Mouse (Mus musculus): ENCODE measurements around the gene Kbtbd12. TPM values are rescaled to one million over a fixed set of nuclear protein-coding genes. Genes with fewer than 3 reads are reported as not detected.

Gene Kbtbd12
- 1 to 10 TPM in 1 of 2 experiments, under 1 TPM in 1; 0.99 to 3.5 TPM for total RNA-seq (2021)
- long read RNA-seq, experiment 1 = 0 reads
- long read RNA-seq, experiment 2, partial matches to known transcripts = 0 of 1 reads
- long read RNA-seq, experiment 2, other reads (novel, unspliced or antisense) = 1 of 1 reads

- no peak for DNase-seq
Observed at GRCm38 (mm10) chr6:88637611-88638301, at the start of gene Kbtbd12. Kbtbd12 (minus strand) TSS chr6:88637950.

DNA sequence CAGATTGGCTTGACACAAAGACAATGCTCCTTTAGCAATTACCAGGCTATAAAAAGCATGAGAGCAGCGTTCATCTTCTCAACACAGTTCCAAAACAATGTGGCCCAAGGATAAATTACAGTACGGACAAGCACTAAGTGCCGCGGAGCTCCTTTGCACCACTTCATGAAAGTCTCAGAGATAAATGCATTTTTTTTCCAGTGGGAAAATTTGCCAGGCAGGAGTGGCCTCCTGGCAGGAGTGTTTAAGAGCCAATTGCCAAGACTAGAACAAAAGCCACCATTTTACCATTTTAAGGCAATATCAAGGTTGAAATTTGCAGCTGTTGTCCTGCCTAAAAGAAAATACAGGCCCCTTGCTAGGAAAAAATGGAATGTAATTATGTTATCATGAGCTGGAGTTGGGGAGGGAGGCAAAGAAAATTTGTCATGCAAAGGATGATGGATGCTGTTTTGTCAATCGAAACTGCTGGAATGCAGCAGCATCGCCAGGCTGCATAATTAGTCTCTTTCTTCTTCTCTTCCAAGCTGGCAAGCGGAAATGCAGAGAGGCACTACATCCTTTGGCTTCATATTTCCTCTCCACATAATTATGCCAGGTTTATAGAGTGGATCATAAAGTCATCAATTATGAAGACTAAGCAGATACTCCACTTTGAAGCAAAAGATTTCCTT is 45.8 kb upstream of the Kbtbd12 start:
- no peak for DNase-seq

DNA sequence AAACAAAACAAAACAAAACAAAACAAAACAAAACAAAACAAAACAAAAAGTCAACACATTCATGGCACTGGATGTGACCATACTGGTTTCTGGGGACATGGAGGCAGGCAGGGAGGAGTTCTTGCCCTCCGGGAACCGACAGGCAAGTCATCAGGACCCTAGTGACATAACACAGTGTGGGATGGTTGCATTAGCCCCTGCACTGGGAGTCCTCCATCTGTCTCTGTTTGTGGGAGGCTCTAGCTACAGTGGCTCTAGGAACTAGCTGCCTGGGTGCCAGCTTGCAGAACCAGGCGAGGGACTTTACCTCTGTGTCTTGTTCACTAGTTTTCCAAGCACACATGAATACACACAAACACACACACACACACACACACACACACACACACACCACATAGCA is 43.3 kb upstream of the Kbtbd12 start:
- DNase-seq = no peak

- DNase-seq = no peak
Observed at GRCm38 (mm10) chr6:88677738-88678137, 40.0 kb upstream of the Kbtbd12 start.

- no peak for DNase-seq
Observed at GRCm38 (mm10) chr6:88676753-88677736, 39.3 kb upstream of the Kbtbd12 start.

DNA sequence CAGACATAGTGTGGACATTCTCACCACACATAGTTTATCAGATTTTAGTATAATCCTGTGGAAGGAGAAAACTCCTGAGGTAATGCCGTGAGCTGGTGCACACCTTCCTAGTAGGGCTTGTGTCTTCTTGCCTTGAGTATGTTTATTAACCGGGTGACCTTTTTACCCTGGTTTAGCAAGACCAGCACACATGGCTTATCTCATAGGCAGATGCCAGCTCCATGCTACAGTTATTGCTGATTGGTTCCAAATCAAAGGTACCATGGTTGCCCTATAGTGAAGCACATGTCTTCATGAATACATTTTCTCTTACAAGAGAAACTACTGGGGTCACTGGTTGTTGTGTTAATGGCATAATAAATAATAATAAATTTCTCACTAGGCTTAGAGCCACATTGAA is 38.1 kb upstream of the Kbtbd12 start:
- no peak for DNase-seq

DNA sequence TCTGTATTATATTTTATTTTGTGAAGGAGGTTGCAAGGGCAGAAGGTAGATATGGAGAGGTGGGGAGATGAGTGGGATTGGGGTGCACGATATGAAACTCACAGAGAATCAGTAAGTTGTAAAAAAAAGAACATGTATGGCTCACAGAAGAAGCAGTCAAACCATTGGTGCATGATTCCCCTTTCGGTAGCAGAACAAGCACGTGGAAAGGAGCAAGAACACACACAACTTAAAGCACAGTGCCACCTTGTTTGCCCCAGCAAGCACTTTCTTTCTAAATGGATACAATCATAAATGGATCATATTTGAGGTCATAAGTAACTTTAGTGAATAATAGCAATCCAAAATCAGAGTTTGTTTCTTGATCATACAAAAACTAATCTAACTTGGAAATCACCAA is 24.5 kb upstream of the Kbtbd12 start:
- DNase-seq = no peak

DNA sequence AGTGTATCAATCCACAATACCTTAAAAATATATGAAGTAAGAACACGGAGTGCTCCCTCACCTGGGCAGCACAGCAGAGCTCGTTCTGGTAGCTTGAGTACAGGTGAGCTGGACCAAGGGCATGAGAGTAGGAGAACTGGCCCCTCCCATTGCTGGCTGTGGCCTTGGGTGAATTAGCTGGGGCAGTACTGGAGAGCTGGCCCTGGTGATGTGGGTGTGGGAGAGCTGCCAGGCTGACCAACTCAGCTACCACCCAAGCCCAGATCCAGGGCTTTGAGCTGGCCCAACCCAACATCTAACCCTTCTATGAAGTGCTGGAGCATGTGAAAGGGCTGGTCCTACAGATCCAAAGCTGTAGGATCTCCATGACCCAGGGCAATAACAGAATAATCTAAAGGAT is 23.9 kb upstream of the Kbtbd12 start:
- peak; percentile 37 for DNase-seq

DNA sequence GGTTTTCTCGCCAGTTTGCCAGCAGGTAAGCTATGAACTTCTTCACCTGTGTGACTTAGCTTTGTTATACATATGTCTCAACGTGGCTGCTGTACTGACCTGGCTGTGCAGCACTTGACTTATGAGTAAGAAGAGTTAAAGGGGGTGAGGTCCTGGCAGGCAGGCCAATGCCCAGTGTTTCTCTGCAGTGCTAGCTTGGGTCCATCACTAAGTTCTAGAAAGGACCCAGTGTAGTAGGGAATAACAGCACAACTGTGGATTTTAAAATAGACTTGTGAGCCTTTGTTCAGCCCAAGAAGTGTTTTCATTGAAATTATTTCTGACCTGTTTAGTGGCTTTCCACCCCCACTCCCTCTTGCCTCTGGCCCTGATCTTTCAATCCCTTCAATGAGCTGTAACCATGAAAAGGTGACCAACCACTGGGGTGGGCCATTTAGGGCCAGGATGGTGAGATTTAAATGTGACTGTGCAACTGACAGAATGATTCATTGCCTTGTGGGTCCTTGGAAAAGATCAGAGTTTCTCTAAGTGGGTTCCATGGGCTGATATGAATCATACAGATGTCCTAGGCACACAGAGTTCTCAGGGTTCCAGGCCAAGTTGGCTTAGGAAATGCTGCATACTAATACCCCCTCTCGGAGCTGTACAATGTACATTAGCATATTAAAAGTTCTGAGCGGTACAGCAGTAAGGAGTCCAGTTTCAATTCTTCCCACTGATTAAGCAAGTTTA is 10.0 kb upstream of the Kbtbd12 start:
- peak; percentile 48 for DNase-seq

GRCm38 (mm10) chr6:88644786-88645185 is 7.0 kb upstream of the Kbtbd12 start:
- DNase-seq = no peak

GRCm38 (mm10) chr6:88641346-88641920 is 3.7 kb upstream of the Kbtbd12 start:
- DNase-seq = no peak

GRCm38 (mm10) chr6:88640331-88640730 is 2.6 kb upstream of the Kbtbd12 start:
- DNase-seq = no peak

DNA sequence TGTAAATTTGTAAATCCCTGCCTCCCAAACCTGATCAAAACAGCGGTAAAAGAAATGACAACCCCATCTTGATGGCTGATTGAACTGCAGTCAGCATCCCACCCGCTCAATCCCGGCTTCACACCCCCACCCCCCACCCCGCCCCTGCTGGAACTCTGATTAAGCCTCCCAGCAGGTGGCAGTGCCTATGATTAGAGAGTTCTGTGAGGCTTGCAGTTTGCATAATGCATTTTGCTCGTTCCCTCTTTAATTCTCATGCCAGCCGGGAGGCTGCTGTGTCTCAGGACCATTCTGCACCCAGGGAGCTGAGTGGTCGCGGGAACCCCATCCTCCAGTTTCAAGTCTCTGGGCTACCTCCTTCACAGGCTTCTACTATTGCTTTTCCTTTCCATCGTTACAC is 2.2 kb upstream of the Kbtbd12 start:
- DNase-seq = peak; percentile 20

GRCm38 (mm10) chr6:88639372-88639920 is 1.7 kb upstream of the Kbtbd12 start:
- no peak for DNase-seq

DNA sequence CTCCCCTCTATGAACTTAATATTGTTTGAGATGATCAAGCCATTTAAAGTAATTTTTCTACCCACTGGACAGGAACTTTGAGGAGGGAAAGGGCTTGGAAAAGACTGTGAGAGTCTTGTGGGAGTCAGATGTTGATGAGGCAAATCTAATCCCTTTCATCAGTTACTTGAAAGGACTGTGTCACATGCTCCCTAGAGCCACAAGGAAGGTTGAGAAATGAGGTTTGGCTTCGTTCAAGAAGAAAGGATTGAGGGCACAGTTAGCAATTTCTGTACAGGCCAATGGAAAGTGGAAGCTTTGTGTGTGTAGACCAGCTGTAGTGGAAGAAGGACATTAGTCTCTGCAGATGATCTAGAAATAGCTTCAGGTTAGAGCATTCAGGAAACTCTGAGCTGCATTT is 1.2 kb upstream of the Kbtbd12 start:
- no peak for DNase-seq

DNA sequence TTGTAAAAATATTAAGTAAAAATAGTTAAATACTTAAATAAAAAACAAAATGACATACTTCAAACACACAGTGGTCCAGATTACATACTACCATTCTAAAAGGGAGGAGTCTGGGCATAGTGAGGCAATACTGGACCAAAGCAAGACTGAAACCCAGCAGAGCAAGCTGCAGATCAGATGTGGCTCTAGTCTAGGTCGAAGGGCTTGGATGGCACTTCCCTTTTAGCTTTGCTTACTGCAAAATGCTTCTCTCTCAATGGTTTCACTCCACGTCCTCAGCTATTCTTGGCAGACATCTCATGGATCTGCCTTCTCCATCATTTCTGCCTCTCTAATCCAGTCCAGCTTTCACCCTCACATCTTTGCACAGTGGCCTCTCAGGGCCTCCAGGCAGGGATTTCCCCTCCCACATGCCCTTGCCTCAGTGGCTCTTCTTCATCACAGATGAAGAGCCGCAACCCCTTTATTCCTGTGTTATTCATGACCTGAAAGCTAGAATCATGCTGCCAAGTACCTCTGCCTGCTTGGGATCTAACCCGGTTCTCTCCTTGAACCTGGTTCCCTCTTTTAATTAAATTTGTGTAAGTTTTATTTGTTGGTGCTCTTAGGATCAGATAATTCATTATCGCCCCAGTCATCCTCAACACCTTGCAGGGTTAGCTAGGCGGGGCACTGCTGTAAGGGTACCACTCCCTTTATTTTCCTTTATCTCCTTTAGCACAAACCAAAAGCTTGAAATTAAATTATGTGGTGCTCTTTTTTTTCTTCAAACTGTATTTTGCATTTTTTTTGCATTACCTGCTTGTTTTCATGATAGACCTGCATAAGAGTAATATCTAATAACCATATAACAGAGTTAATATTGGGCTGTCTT is 1.6 kb downstream of the Kbtbd12 start:
- no peak for DNase-seq

GRCm38 (mm10) chr6:88631293-88631692 is 6.5 kb downstream of the Kbtbd12 start:
- no peak for DNase-seq

DNA sequence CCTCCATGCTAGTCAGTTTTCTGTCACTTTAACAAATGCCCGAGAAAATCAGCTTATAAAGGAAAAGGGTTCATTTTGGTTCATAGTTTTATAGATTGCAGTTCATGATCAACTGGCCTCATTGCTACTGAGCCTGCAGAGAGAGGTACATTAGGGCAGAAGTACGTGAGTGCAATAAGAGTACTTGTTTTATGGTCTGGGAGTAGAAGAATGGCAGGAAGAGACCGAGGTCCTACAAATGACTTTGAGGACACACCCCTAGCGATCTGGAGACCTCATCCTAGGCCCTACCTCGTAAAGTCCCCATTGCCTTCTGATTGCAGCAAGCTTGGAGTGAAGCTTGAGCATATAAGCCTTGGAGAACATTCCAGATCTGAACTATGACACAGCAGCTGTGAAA is 7.2 kb downstream of the Kbtbd12 start:
- no peak for DNase-seq

- DNase-seq = no peak
Observed at GRCm38 (mm10) chr6:88629821-88630220, 7.9 kb downstream of the Kbtbd12 start.

DNA sequence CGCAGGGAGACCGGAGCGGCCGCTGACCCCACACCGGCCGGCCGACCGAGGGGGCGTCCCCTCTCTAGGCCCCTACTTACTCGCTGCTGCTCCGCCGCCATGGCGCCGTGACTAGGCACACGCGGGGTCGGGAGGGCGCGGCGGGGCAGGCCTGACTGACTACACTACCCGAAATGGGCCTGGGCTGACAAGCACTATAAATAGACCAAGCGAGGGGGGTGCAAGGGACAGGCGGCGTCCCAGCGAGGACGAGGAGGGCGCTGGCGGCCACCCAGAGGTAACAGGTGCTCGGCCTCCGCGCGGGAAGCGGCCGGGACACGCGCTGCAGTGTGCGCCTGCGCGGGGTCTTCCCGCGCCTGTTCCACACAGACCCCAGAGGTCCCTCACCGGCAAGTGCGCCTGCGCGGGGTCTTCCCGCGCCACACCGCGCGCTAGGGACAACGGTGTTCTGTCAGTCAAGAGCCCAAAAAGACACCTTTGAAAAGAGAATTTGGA is 10.4 kb downstream of the Kbtbd12 start:
- DNase-seq = peak; percentile 66

Measured in adrenal gland, postnatal 10 days (tissue).